Mouse (Mus musculus): Measurements from ENCODE around the gene Mad2l2. TPM values are rescaled to one million over a fixed set of nuclear protein-coding genes. Genes with fewer than 3 reads are reported as not detected.

The Mad2l2 gene
- polyA plus RNA-seq, 1 experiment: 25.2 TPM

DNA sequence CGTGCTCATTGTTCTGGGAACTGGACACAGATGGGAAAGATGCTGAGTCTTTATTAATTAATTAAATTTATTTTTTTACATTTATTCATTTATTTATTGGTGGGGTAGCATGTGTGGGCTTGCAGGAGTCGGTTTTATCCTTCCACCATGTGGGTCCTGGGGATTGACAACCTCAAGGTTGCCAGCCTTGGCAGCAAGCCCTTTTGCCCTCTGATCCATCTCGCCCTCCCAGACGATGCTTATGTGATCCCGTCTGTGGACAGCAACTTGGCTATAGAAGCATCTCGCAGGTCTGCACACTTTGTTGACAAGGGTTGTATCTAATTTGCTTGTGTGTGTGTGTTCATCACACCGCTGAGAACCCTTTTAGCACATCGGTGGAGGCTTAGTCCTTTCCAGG is 7.3 kb downstream of the Mad2l2 start:
- Histone ChIP-seq H3K27ac (ENCODE audit: insufficient read depth, low read length) (no peak overlapping the region), H3K4me3 (ENCODE audit: insufficient read depth, low read length) (no peak overlapping the region), H3K4me1 (ENCODE audit: control insufficient read depth, insufficient read depth, low read length) (no peaks in the 10 kb centered on the region; the same call in 1 of the 2 replicates)
- TF ChIP-seq CTCF (IDR thresholded peaks at IDR 0.05; ENCODE audit: extremely low read depth, insufficient read depth, low read length): no peak

DNA sequence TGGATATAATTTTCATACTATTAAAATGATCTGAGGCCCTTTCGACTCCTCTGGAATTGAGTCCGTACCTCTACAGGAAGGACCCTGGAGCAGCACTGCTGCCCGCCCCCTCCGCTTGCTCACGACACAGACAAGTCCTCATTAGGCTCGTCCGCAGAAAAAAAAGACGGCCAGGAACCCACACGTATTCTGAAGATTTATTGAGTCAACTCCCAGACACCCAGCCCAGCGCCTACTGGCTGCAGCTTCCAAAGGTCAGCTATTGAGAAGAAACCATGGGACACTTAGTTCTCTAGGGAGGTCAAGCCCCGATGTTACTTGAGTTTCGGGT is 9.5 kb downstream of the Mad2l2 start:
- Histone ChIP-seq H3K27ac (ENCODE audit: insufficient read depth, low read length) (no peak overlapping the region), H3K4me3 (ENCODE audit: insufficient read depth, low read length) (peak overlapping the region; percentile 85), H3K4me1 (ENCODE audit: control insufficient read depth, insufficient read depth, low read length) (peaks cover 2% of the 10 kb centered on the region; the same call in 1 of the 2 replicates)
- TF ChIP-seq CTCF (IDR thresholded peaks at IDR 0.05; ENCODE audit: extremely low read depth, insufficient read depth, low read length): no peak
- TF ChIP-seq POLR2A (IDR thresholded peaks at IDR 0.05; ENCODE audit: extremely low read depth, insufficient read depth, low read length): no peak

DNA sequence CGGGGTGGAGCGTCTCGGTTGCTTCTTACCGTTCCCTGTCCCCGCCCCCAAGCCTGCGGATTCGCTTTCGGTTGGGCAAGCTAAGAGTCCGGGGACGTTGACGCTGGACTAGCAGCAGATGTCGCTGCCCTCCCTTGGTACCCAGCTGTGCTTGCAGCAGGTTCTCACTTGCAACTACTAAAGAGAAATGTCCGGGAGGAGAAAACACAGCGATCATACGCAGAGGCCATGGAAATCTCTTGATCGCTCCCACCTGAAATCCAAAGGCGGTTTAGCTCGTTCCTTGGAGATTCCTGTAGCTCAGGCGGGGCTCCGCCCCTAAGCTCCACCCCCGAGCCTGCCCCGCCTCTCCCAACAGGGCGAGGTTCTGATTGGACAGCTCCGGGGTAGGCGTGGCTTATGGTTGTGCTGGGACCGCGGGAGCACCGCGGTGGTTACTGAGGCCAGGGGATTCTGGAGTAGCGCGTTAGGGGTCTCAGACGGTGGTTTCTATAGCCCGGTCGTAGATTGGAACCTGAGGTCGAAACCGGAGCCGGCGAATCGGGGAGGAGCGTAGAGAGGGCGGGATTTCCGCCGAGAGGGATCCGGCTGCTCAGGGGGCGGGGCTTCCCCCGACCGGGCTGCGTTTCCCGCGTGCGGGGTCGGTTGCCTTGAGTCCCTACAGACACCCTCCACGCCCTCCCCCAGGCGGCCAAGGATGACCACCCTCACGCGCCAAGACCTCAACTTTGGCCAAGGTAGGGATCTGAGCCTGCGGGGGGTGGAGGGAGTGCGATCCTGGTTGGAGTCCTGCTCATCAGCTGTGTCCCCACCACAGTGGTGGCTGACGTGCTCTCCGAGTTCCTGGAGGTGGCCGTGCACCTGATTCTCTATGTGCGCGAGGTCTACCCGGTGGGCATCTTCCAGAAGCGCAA is 10.2 kb downstream of the Mad2l2 start:
- TF ChIP-seq CTCF (IDR thresholded peaks at IDR 0.05; ENCODE audit: extremely low read depth, insufficient read depth, low read length) (peak; percentile 62), POLR2A (IDR thresholded peaks at IDR 0.05; ENCODE audit: extremely low read depth, insufficient read depth, low read length) (peak; percentile 37)

DNA sequence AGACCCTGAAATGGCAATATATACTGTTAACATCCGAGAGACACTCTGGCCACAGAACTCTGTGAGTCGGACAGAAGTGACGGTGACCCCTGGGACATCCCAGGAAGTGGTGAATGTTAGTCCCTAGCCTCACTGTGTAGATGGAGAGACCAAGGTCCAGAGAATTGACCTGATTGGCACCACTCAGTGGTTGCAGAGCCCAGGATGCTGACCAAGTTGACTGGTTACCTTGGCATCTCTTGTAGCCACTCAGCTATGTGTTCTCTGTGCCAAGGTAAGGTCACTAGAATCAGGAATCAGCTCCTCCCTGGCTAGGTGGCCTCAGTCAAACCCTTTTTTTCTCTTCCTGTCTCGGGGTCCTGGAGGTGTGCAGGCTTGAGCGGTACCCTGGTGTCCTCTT is 13.5 kb downstream of the Mad2l2 start:
- TF ChIP-seq POLR2A (IDR thresholded peaks at IDR 0.05; ENCODE audit: extremely low read depth, insufficient read depth, low read length) (no peak), CTCF (IDR thresholded peaks at IDR 0.05; ENCODE audit: extremely low read depth, insufficient read depth, low read length) (no peak)
- H3K4me1 ChIP-seq (ENCODE audit: control insufficient read depth, insufficient read depth, low read length): peaks cover 2% of the 10 kb centered on the region; the same call in 1 of the 2 replicates
- no peak overlapping the region for H3K4me3 ChIP-seq (ENCODE audit: insufficient read depth, low read length)
- H3K27ac ChIP-seq (ENCODE audit: insufficient read depth, low read length): no peak overlapping the region

More for the DNA sequence above, 10.2 kb downstream of the Mad2l2 start:
- Histone ChIP-seq H3K27ac (ENCODE audit: insufficient read depth, low read length) (peak overlapping the region; percentile 69), H3K4me1 (ENCODE audit: control insufficient read depth, insufficient read depth, low read length) (peaks cover 2% of the 10 kb centered on the region; the same call in 1 of the 2 replicates), H3K4me3 (ENCODE audit: insufficient read depth, low read length) (peak overlapping the region; percentile 85)

DNA sequence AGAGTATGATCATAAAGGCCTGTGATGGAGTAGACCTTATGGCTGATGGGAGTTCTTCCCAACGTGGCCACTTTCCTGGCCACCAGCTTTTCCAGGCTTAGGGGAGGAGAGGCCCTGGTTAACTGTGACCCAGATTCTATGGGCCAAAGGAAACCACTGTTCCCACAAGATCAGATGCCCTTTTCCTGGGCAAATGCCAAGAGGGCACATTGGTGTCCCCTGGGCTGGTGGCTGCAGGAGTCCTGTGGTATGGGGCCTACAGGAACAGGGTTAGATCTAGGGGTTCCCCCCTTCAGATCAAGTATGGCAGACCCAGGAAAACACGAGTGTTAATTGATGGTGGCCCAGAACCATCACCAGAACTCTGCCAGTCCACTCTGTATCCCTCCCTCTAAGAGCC is 17.5 kb downstream of the Mad2l2 start:
- no peak for TF ChIP-seq CTCF (IDR thresholded peaks at IDR 0.05; ENCODE audit: extremely low read depth, insufficient read depth, low read length)
- no peak for TF ChIP-seq POLR2A (IDR thresholded peaks at IDR 0.05; ENCODE audit: extremely low read depth, insufficient read depth, low read length)
- H3K27ac ChIP-seq (ENCODE audit: insufficient read depth, low read length): no peak overlapping the region

DNA sequence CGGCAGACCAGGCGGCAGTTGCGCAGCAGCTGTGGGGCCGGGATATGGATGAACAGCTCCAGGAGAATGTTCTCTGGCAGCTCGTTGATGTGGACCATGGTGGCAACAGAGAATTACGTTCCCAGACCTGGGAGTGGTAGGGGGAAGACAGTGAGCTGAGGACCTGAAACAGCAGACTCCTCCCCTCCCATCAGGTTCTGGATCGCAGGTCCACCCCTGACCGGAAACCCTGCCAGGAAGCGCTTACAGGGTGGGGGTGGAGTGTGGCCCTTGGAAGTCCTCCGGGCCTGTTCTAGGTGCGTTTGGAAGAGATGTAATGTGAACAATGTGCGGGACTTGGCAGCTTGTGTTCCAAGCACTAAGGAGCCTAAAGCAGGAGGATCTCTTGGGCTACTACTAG is 19.4 kb downstream of the Mad2l2 start:
- Histone ChIP-seq H3K4me1 (ENCODE audit: control insufficient read depth, insufficient read depth, low read length) (no peaks in the 10 kb centered on the region), H3K27ac (ENCODE audit: insufficient read depth, low read length) (no peak overlapping the region), H3K4me3 (ENCODE audit: insufficient read depth, low read length) (no peak overlapping the region)
- TF ChIP-seq POLR2A (IDR thresholded peaks at IDR 0.05; ENCODE audit: extremely low read depth, insufficient read depth, low read length): no peak
- no peak for TF ChIP-seq CTCF (IDR thresholded peaks at IDR 0.05; ENCODE audit: extremely low read depth, insufficient read depth, low read length)

More for the DNA sequence above, 17.5 kb downstream of the Mad2l2 start:
- Histone ChIP-seq H3K4me1 (ENCODE audit: control insufficient read depth, insufficient read depth, low read length) (0 out of 2 replicates have a peak, but pooled peaks cover 2% of the 10 kb centered on the region), H3K4me3 (ENCODE audit: insufficient read depth, low read length) (no peak overlapping the region)

DNA sequence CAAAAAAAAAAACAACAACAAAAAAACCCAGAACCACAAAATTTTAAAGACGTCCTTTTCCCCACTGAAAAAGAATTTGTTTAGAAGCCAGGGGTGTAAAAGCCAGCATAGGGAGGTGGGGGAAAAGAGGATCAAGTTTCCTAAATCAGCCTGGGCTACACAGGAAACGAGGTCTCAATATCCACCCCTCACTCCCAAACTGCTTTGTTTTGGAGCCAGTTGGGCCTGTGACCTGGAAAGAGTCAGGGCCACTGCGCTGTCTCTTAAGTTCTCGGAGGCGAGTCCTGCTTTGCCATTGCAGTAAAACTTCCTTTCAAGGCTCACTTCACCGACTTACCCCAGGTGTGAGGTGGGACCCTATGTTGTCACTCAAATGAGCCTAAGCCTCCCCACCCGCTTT is 20.1 kb downstream of the Mad2l2 start:
- no peak overlapping the region for H3K27ac ChIP-seq (ENCODE audit: insufficient read depth, low read length)
- H3K4me1 ChIP-seq (ENCODE audit: control insufficient read depth, insufficient read depth, low read length): no peaks in the 10 kb centered on the region
- no peak overlapping the region for H3K4me3 ChIP-seq (ENCODE audit: insufficient read depth, low read length)
- TF ChIP-seq CTCF (IDR thresholded peaks at IDR 0.05; ENCODE audit: extremely low read depth, insufficient read depth, low read length): no peak
- TF ChIP-seq POLR2A (IDR thresholded peaks at IDR 0.05; ENCODE audit: extremely low read depth, insufficient read depth, low read length): no peak

DNA sequence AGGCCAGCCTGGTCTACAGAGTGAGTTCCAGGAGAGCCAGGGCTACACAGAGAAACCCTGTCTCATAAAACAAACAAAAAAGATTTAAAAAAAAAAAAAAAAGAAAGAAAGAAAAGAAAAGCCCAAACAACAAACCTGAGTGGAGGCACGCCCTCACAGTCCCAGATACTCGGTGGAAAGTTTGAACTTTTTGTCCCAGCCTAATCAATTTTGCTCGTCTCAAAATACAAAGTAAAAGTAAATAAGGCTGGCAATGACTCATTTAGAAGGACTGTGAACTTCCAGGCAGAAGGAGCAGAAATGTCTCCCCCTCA is 20.7 kb downstream of the Mad2l2 start:
- H3K27ac ChIP-seq (ENCODE audit: insufficient read depth, low read length): no peak overlapping the region
- TF ChIP-seq CTCF (IDR thresholded peaks at IDR 0.05; ENCODE audit: extremely low read depth, insufficient read depth, low read length) (no peak), POLR2A (IDR thresholded peaks at IDR 0.05; ENCODE audit: extremely low read depth, insufficient read depth, low read length) (no peak)
- peak overlapping the region; percentile 62; the same call in 1 of the 2 replicates for H3K4me3 ChIP-seq (ENCODE audit: insufficient read depth, low read length)
- H3K4me1 ChIP-seq (ENCODE audit: control insufficient read depth, insufficient read depth, low read length): no peaks in the 10 kb centered on the region

DNA sequence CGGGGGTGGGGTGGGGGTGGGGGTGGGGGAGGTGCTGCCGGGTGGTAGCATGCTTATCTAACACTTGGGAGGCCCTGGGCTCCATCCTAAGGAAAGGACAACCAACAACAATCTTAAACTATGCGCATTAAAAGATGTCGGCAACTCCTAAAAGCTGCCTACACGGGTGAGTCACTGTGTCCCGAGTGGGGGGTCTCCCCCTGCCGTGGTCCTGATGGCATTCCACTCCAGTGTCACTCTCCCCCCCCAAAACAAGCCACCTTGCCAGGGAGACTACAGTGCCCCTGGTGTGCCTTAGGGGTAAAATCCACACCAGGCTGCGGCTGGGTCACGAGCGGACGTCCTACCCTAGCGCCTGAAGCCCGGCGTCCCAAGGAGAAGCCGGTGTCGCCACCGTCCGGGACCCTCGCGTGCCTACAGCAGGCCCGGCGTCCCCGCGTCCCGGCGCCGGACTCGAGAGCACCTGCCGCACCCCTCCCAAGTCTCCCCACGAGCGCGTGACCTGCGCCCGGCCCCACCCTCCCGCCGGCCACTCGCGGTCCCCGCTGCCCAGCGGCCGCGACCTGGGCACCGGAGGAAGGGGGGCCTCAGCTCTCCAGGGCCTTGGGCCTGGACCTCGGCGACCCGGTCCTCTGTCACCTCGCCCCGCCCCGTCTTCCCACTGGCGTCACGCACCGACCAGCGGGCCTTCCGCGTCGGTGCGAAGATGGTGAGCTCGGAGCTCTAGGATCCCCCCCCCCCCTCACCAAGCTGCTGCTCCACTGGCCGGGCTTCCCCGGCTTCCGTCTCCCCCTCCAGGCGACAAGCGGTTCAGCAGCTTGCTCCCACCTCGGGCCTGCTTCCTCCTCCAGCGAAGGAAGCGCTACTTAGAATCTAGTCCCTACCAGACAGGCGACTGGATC is 21.3 kb downstream of the Mad2l2 start, which contains the start of gene Fbxo6:
Gene Fbxo6, minus strand, starts transcription at position 874 of the 902 bp plus-strand sequence.
- Histone ChIP-seq H3K27ac (ENCODE audit: insufficient read depth, low read length) (peak within 1 kb of the TSS; percentile 88), H3K4me3 (ENCODE audit: insufficient read depth, low read length) (peak within 1 kb of the TSS; percentile 62), H3K4me1 (ENCODE audit: control insufficient read depth, insufficient read depth, low read length) (no peaks in the 10 kb centered on the region)
- peak; percentile 44 for TF ChIP-seq CTCF (IDR thresholded peaks at IDR 0.05; ENCODE audit: extremely low read depth, insufficient read depth, low read length)
- peak; percentile 62 for TF ChIP-seq POLR2A (IDR thresholded peaks at IDR 0.05; ENCODE audit: extremely low read depth, insufficient read depth, low read length)

Data from cortical plate, adult 2 months (tissue).